Mouse (Mus musculus) CH12.LX (cell line): ENCODE results near the gene Proca1.

Experiments
- CTCF ChIP-seq, 2 experiments: IDR thresholded peaks in 1 of 2; conservative IDR thresholded peaks in 1 of 2; 2 replicates each; pipeline ENCODE4 v1.5.1; 2011 to 2012; ENCODE audit warnings: low read depth in 2 of 2, low read length in 2 of 2, improper control_type of control experiment in 1 of 2, inconsistent platforms in 1 of 2, mild to moderate bottlenecking in 1 of 2, moderate library complexity in 1 of 2
- E2F4 ChIP-seq: IDR thresholded peaks from 2 replicates; pipeline ENCODE4 v1.6.1; 2011; ENCODE audit warnings: low read depth, low read length, improper control_type of control experiment; ENCODE audit not compliant: insufficient replicate concordance
- KAT2A ChIP-seq: IDR thresholded peaks from 2 replicates; pipeline ENCODE4 v1.6.1; 2012; ENCODE audit warnings: low read length, improper control_type of control experiment, inconsistent platforms; ENCODE audit not compliant: insufficient replicate concordance
- MAX ChIP-seq: IDR thresholded peaks from 2 replicates; pipeline ENCODE4 v1.6.1; 2011; ENCODE audit warnings: low read length, improper control_type of control experiment
- MXI1 ChIP-seq: IDR thresholded peaks from 2 replicates; pipeline ENCODE4 v1.6.1; 2011; ENCODE audit warnings: mild to moderate bottlenecking, low read depth, low read length, improper control_type of control experiment
- NELFE ChIP-seq: IDR thresholded peaks from 2 replicates; pipeline ENCODE4 v1.6.1; 2011; ENCODE audit warnings: low read depth, low read length, improper control_type of control experiment
- POLR2A ChIP-seq: IDR thresholded peaks from 2 replicates; pipeline ENCODE4 v1.6.1; 2011; ENCODE audit warnings: low read depth, mild to moderate bottlenecking, improper control_type of control experiment, low read length
- USF1 ChIP-seq: IDR thresholded peaks from 2 replicates; pipeline ENCODE4 v1.6.1; 2014; ENCODE audit warnings: low read depth, mild to moderate bottlenecking, inconsistent platforms, low read length, improper control_type of control experiment
- USF2 ChIP-seq: conservative IDR thresholded peaks from 2 replicates; pipeline ENCODE4 v1.6.1; 2011; ENCODE audit warnings: low read depth, low read length, improper control_type of control experiment

DNA sequence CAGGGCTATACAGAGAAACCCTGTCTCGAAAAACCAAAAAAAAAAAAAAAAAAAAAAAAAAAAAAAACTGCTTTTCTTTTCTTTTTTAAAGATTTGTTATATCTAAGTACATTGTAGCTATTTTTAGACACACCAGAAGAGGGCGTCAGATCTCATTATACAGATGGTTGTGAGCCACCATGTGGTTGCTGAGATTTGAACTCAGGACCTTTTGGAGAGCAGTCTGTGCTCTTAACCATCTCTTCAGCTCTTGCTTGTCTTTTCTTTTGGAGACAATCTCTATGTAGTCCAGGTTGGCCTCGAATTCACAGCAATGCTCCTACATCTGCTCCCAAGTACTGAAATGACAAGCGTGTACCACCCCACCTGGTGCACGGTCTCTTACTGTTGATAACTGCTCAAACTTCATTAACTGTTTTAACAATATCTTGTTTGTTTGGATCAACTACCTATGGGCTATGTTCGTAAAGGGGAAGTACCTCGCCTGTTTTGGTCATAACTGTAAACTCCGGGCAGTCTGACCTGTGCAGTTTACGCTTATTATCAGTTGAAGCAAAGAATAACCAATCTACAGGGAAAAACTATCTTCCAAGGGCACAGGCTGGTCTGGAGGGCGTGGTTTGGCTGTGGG lies 17.3 kb upstream of the Proca1 start:
- no peak for TF ChIP-seq POLR2A
- no peak for TF ChIP-seq USF1
- TF ChIP-seq USF2, result no peak
- TF ChIP-seq KAT2A, result no peak
- no peak for TF ChIP-seq NELFE
- TF ChIP-seq CTCF (conservative IDR thresholded peaks at IDR 0.05 in 1 of 2, IDR thresholded peaks at IDR 0.05 in 1 of 2; ENCODE audit: low read depth in 2 of 2, low read length in 2 of 2), result peak; percentile 10 to 66; a peak in 2 of 4 replicates
- TF ChIP-seq MXI1, result peak; percentile 67
- TF ChIP-seq MAX, result peak; percentile 77
- TF ChIP-seq E2F4, result 0 out of 2 replicates have a peak, but pooled peaks have one; percentile 13
